In the genomic region with DNA sequence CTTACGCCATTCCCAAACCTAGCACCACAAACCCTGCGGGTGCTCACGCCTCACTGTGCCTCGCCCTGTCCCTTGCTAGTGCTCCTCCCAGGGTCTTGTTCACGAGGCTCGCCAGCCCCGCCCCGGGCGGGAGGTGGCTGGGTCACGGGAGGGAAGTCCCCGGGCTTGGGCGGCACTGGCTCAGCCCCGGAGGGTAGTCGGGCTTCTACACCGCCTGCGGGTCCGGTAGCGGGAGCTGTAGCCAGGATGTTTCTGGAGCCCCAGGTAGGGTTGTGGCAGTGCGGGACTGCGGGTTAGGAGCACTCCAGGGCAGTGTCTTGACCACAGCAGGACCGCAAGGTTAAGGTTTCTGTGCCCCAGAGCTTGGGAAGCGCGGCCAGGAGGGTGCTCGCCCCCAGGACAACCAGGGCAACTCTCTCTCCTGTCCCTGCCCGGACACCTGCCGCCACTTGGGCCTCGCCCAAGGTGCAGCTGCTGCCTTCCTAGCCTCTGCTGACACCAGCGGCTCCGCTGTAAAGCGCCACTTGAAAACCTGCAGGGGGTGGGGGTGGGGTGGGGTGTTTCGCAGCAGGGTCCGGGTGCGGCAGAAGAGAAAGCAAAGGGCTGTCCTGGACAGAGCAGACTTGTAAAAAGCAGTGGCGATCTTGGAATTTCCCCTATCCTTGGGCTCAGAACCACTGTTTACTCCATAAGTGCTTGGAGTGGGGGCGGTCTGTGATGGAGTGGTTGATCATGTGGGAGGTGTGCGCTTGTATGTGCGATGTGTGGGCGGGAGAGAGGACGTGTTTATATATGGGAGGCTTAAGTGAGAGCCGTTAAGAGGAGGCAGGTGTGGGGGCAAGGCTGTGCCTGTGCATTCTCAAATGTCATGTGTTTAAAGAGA, we compare ENCODE assay signal across 7 mouse cellular contexts. TPM values are rescaled to one million over a fixed set of nuclear protein-coding genes. Genes with fewer than 3 reads are reported as not detected.
A peak's percentile ranks its signal among the peaks of the same experiment; 100 is the strongest.
DNase-seq lines count a peak whose midpoint lies in the region; ATAC-seq and TF ChIP-seq lines count a peak whose summit lies in the region.

No protein-coding gene starts in this region.

- WGBS in embryonic facial prominence, embryonic 12.5 days, result 2% methylated on average over 39 of the region's 40 CpGs

- DNase-seq in heart, postnatal 14 days, result peak; percentile 35 to 42
- DNase-seq in left cerebral cortex, adult 2 months (ENCODE audit: extremely low spot score in 1 of 2, low spot score in 2 of 2), result peak; percentile 62 to 70
- peak; percentile 77 to 87 for DNase-seq in lung, postnatal 4 days
- DNase-seq in right cerebral cortex, postnatal 14 days, result peak; percentile 59

- intact Hi-C loops in heart, postnatal 14 days (cut with DNase I), result loop anchor here (5.0 kb wide), 1 partner anchor 316 kb away; no protein-coding TSS in a partner anchor
- intact Hi-C loops in left cerebral cortex, adult 2 months (cut with DNase I), result no loop called here

- ATAC-seq in activated CD4-positive, CD25-positive, alpha-beta regulatory T cell, adult 4 months, result peak; percentile 67
- ATAC-seq in embryonic facial prominence, embryonic 12.5 days (ENCODE audit: insufficient number of reproducible peaks, insufficient read depth, low FRiP score, low TSS enrichment), result no peak; the same call in 1 of the 2 replicates

- H3K27me3 ChIP-seq in E14TG2a.4 (ENCODE audit: insufficient read depth, low read length), result peaks cover 14% of the 10 kb centered on the region; the same call in 1 of the 2 replicates
- H3K27me3 ChIP-seq in embryonic facial prominence, embryonic 12.5 days, result peaks cover 40% of the 10 kb centered on the region

- peak overlapping the region; percentile 19; the same call in 1 of the 2 replicates for H3K9ac ChIP-seq in embryonic facial prominence, embryonic 12.5 days

- H3K4me2 ChIP-seq in embryonic facial prominence, embryonic 12.5 days (replicated peaks), result peak overlapping the region; percentile 80

- H3K4me1 ChIP-seq in E14TG2a.4 (replicated peaks; ENCODE audit: low read depth, low read length), result peaks cover 41% of the 10 kb centered on the region
- peaks cover 19% of the 10 kb centered on the region for H3K4me1 ChIP-seq in embryonic facial prominence, embryonic 12.5 days

- no peaks in the 10 kb centered on the region for H3K9me3 ChIP-seq in E14TG2a.4 (ENCODE audit: low read length)
- H3K9me3 ChIP-seq in embryonic facial prominence, embryonic 12.5 days, result no peaks in the 10 kb centered on the region

- H3K36me3 ChIP-seq in E14TG2a.4 (ENCODE audit: insufficient read depth, low read length), result no peaks in the 10 kb centered on the region
- no peaks in the 10 kb centered on the region for H3K36me3 ChIP-seq in embryonic facial prominence, embryonic 12.5 days

- no peak overlapping the region for H3K27ac ChIP-seq in embryonic facial prominence, embryonic 12.5 days
- H3K27ac ChIP-seq in left cerebral cortex, adult 2 months, result peak overlapping the region; percentile 83

- peak overlapping the region; percentile 82 for H3K4me3 ChIP-seq in E14TG2a.4 (replicated peaks; ENCODE audit: low read length)
- peak overlapping the region; percentile 38 for H3K4me3 ChIP-seq in embryonic facial prominence, embryonic 12.5 days
- H3K4me3 ChIP-seq in left cerebral cortex, adult 2 months, result peak overlapping the region; percentile 52

- TF ChIP-seq CTCF in E14TG2a.4 (conservative IDR thresholded peaks at IDR 0.05; ENCODE audit: low read length), result no peak
- TF ChIP-seq CTCF in left cerebral cortex, adult 2 months (IDR thresholded peaks at IDR 0.05), result no peak

RNA-seq across cellular contexts. Expression of a gene that starts 55.2 kb away (rescaled TPM):
- 1 to 10 TPM; 2.3 to 4.0 TPM for polyA plus RNA-seq in activated CD4-positive, CD25-positive, alpha-beta regulatory T cell, adult 4 months (2017; shearing (Covaris generic))
- 0.12 and 0.27 TPM in 2 replicates for polyA plus RNA-seq in embryonic facial prominence, embryonic 12.5 days (2016; fragmentation: Nextera tagmentation; extraction: Ambion mirVana)
- total RNA-seq in heart, postnatal 14 days (2021), result under 1 TPM; 0.12 to 0.19 TPM
- total RNA-seq in left cerebral cortex, adult 2 months (2021), result 100 to 1,000 TPM; 208 to 213 TPM

Comparison
In these comparisons a context has a peak if more than half of its experiments do, and no peak if none do; other contexts are left out.
1. RNA of a gene that starts 55.2 kb away (total RNA-seq): 208 to 213 TPM in left cerebral cortex, adult 2 months; 0.12 to 0.19 TPM in heart, postnatal 14 days; every median in the first group is over 100 times any median in the second.
2. Peak in every context shown above with its lines, with median percentiles within 50 percentile points of each other: H3K4me3 ChIP-seq and DNase-seq.